Mouse (Mus musculus) kidney, embryonic 14.5 days (tissue): Measurements from ENCODE around the gene Polr2g. TPM values are rescaled to one million over a fixed set of nuclear protein-coding genes. Genes with fewer than 3 reads are reported as not detected.
"Not testable (repeated sequence)": the region's sequence is repeated elsewhere in the genome, so short reads cannot be mapped to it uniquely, and the experiment has no call there.

Source experiments
- ATAC-seq: fragments of 200-750 bp; cut with Nextera tagmentation; 2 replicates; pipeline ENCODE4 v1.8.0; 2017; ENCODE audit warnings: moderate number of reproducible peaks, mild to moderate bottlenecking, moderate TSS enrichment, moderate library complexity; ENCODE audit not compliant: low FRiP score, low TSS enrichment
- H3K27ac ChIP-seq: fragments of 300-500 bp; sonication (generic); 2 replicates; pipeline ENCODE4 v1.5.1; 2014; ENCODE audit warnings: low read depth, mild to moderate bottlenecking, low read length, moderate library complexity, mixed read lengths
- H3K27me3 ChIP-seq: fragments of 300-500 bp; sonication (generic); 2 replicates; pipeline ENCODE4 v1.6.1; 2014; ENCODE audit warnings: mild to moderate bottlenecking, low read length; ENCODE audit not compliant: control insufficient read depth, insufficient read depth
- H3K36me3 ChIP-seq: fragments of 300-500 bp; sonication (generic); 2 replicates; pipeline ENCODE4 v1.6.1; 2014; ENCODE audit warnings: low read length, mixed read lengths; ENCODE audit not compliant: control insufficient read depth, insufficient read depth
- H3K4me1 ChIP-seq: fragments of 300-500 bp; sonication (generic); 2 replicates; pipeline ENCODE4 v1.6.1; 2014; ENCODE audit warnings: low read length, mixed read lengths; ENCODE audit not compliant: control insufficient read depth, insufficient read depth
- H3K4me2 ChIP-seq: fragments of 300-500 bp; sonication (generic); replicated peaks from 2 replicates; pipeline ENCODE4 v1.6.1; 2014; ENCODE audit warnings: low read depth, mild to moderate bottlenecking, low read length
- H3K4me3 ChIP-seq: fragments of 300-500 bp; sonication (generic); 2 replicates; pipeline ENCODE4 v1.5.1; 2014; ENCODE audit warnings: mild to moderate bottlenecking, low read length
- H3K9ac ChIP-seq: fragments of 300-500 bp; sonication (generic); 2 replicates; pipeline ENCODE4 v1.6.1; 2014; ENCODE audit warnings: low read depth, mild to moderate bottlenecking, low read length, moderate library complexity
- H3K9me3 ChIP-seq: fragments of 300-500 bp; sonication (generic); 2 replicates; pipeline ENCODE4 v1.6.1; 2016; ENCODE audit warnings: low read length; ENCODE audit not compliant: control insufficient read depth
- WGBS: fragments of 180-500 bp; shearing (Covaris S2); extraction: QIAGEN DNeasy Blood & Tissue Kit; methylation state at CpG from one replicate; pipeline ENCODE4 v1.1.7; 2014; 5-methylcytosine and 5-hydroxymethylcytosine counted together
- polyA plus RNA-seq: library from polyadenylated mRNA; unstranded; fragments of >200 nt; fragmentation: Nextera tagmentation; extraction: Ambion mirVana; gene quantifications from 2 replicates; pipeline ENCODE4 v1.2.1, GENCODE M21; 2014

Gene Polr2g
- polyA plus RNA-seq, 1 experiment from 2014 or later, result 188 TPM

- H3K36me3 ChIP-seq, result peaks cover 41% of the 10 kb centered on the region
- peak within 1 kb of the TSS; percentile 98 for H3K27ac ChIP-seq
- ATAC-seq, result peak; percentile 84
- H3K4me2 ChIP-seq, result peak within 1 kb of the TSS; percentile 77
- 2% methylated on average over 38 of the region's 38 CpGs for WGBS
- H3K9ac ChIP-seq, result peak within 1 kb of the TSS; percentile 78
- no peaks in the 10 kb centered on the region for H3K9me3 ChIP-seq
- H3K4me3 ChIP-seq, result peak within 1 kb of the TSS; percentile 54
- H3K4me1 ChIP-seq, result peaks cover 25% of the 10 kb centered on the region; the same call in 1 of the 2 replicates
- H3K27me3 ChIP-seq, result no peaks in the 10 kb centered on the region
Measured at GRCm38 (mm10) chr19:8837251-8837791, 38.9 kb upstream of the Polr2g start, which contains the start of gene Bscl2. TSS of gene Bscl2 (plus strand) at chr19:8837467.

GRCm38 (mm10) chr19:8836327-8836726, 38.0 kb upstream of the Polr2g start:
- peaks cover 25% of the 10 kb centered on the region; the same call in 1 of the 2 replicates for H3K4me1 ChIP-seq
- not testable (repeated sequence) for H3K4me3 ChIP-seq, ATAC-seq, H3K27me3 ChIP-seq, H3K9ac ChIP-seq, H3K27ac ChIP-seq, H3K9me3 ChIP-seq, H3K4me2 ChIP-seq
- WGBS, result 98% methylated on average over 10 of the region's 10 CpGs
- peaks cover 46% of the 10 kb centered on the region for H3K36me3 ChIP-seq

GRCm38 (mm10) chr19:8832971-8833370, 34.6 kb upstream of the Polr2g start:
- no peaks in the 10 kb centered on the region for H3K9me3 ChIP-seq
- 0 out of 2 replicates have a peak, but pooled peaks cover under 1% of the 10 kb centered on the region for H3K4me1 ChIP-seq
- H3K27me3 ChIP-seq, result no peaks in the 10 kb centered on the region
- H3K4me2 ChIP-seq, result no peak overlapping the region
- H3K9ac ChIP-seq, result no peak overlapping the region
- WGBS, result 92% methylated on average over 4 of the region's 4 CpGs
- H3K4me3 ChIP-seq, result no peak overlapping the region
- no peak for ATAC-seq
- no peak overlapping the region for H3K27ac ChIP-seq
- H3K36me3 ChIP-seq, result peaks cover 79% of the 10 kb centered on the region

GRCm38 (mm10) chr19:8831262-8831661, 32.9 kb upstream of the Polr2g start:
- no peak for ATAC-seq
- WGBS, result 86% methylated on average over 11 of the region's 11 CpGs
- no peak overlapping the region for H3K4me3 ChIP-seq
- no peaks in the 10 kb centered on the region for H3K27me3 ChIP-seq
- no peaks in the 10 kb centered on the region for H3K9me3 ChIP-seq
- no peak overlapping the region for H3K9ac ChIP-seq
- H3K36me3 ChIP-seq, result peaks cover 96% of the 10 kb centered on the region
- H3K4me1 ChIP-seq, result no peaks in the 10 kb centered on the region
- no peak overlapping the region for H3K27ac ChIP-seq
- no peak overlapping the region for H3K4me2 ChIP-seq

GRCm38 (mm10) chr19:8830664-8831063, 32.3 kb upstream of the Polr2g start:
- Histone ChIP-seq H3K36me3 (peaks cover 100% of the 10 kb centered on the region), H3K9me3 (no peaks in the 10 kb centered on the region), H3K4me3 (no peak overlapping the region), H3K27ac (no peak overlapping the region), H3K4me1 (no peaks in the 10 kb centered on the region), H3K27me3 (no peaks in the 10 kb centered on the region), H3K4me2 (no peak overlapping the region), H3K9ac (no peak overlapping the region)
- WGBS, result 92% methylated on average over 8 of the region's 8 CpGs
- no peak for ATAC-seq

- H3K9ac ChIP-seq, result no peak within 1 kb of the TSS
- H3K27ac ChIP-seq, result no peak within 1 kb of the TSS
- H3K36me3 ChIP-seq, result peaks cover 99% of the 10 kb centered on the region
- H3K4me3 ChIP-seq, result no peak within 1 kb of the TSS
- H3K9me3 ChIP-seq, result no peaks in the 10 kb centered on the region
- no peak for ATAC-seq
- no peak within 1 kb of the TSS for H3K4me2 ChIP-seq
- WGBS, result 92% methylated on average over 8 of the region's 8 CpGs
- no peaks in the 10 kb centered on the region for H3K27me3 ChIP-seq
- no peaks in the 10 kb centered on the region for H3K4me1 ChIP-seq
Measured at GRCm38 (mm10) chr19:8829660-8830059, 31.3 kb upstream of the Polr2g start, which contains the start of gene AC129217.1. TSS of gene AC129217.1 (plus strand) at chr19:8829773.

- H3K36me3 ChIP-seq, result peaks cover 51% of the 10 kb centered on the region
- no peak for ATAC-seq
Measured at GRCm38 (mm10) chr19:8822696-8823095, 24.3 kb upstream of the Polr2g start.

GRCm38 (mm10) chr19:8821146-8821545, 22.8 kb upstream of the Polr2g start:
- peak overlapping the region; percentile 100 for H3K4me3 ChIP-seq
- no peaks in the 10 kb centered on the region for H3K9me3 ChIP-seq
- ATAC-seq, result no peak
- H3K27ac ChIP-seq, result peak overlapping the region; percentile 100; the same call in 1 of the 2 replicates
- 0% methylated on average over 7 of the region's 7 CpGs for WGBS
- H3K9ac ChIP-seq, result peak overlapping the region; percentile 99
- peaks cover 45% of the 10 kb centered on the region for H3K36me3 ChIP-seq
- H3K4me2 ChIP-seq, result peak overlapping the region; percentile 76
- H3K4me1 ChIP-seq, result peaks cover 32% of the 10 kb centered on the region
- no peaks in the 10 kb centered on the region for H3K27me3 ChIP-seq

More at GRCm38 (mm10) chr19:8822696-8823095, 24.3 kb upstream of the Polr2g start:
- Histone ChIP-seq H3K9me3 (no peaks in the 10 kb centered on the region), H3K4me2 (peak overlapping the region; percentile 76), H3K27me3 (no peaks in the 10 kb centered on the region), H3K4me3 (peak overlapping the region; percentile 100), H3K4me1 (peaks cover 19% of the 10 kb centered on the region), H3K27ac (no peak overlapping the region), H3K9ac (peak overlapping the region; percentile 19; the same call in 1 of the 2 replicates)
- WGBS, result 78% methylated on average over 8 of the region's 8 CpGs

GRCm38 (mm10) chr19:8820424-8820956, 22.1 kb upstream of the Polr2g start:
- no peaks in the 10 kb centered on the region for H3K9me3 ChIP-seq
- peaks cover 32% of the 10 kb centered on the region for H3K4me1 ChIP-seq
- H3K36me3 ChIP-seq, result peaks cover 44% of the 10 kb centered on the region
- H3K4me2 ChIP-seq, result peak overlapping the region; percentile 76
- WGBS, result under 1% methylated on average over 48 of the region's 48 CpGs
- H3K4me3 ChIP-seq, result peak overlapping the region; percentile 100
- peak overlapping the region; percentile 100 for H3K27ac ChIP-seq
- no peaks in the 10 kb centered on the region for H3K27me3 ChIP-seq
- peak; percentile 21 for ATAC-seq
- H3K9ac ChIP-seq, result peak overlapping the region; percentile 99
